Mouse (Mus musculus) R1 (cell line): ENCODE results near the gene Hist1h2ai.

Experiments
- DNase-seq: peaks from one replicate; pipeline ENCODE4 v3.0.0-alpha.2; 2018; ENCODE audit warnings: low read depth, low spot score

The Hist1h2ai gene

DNA sequence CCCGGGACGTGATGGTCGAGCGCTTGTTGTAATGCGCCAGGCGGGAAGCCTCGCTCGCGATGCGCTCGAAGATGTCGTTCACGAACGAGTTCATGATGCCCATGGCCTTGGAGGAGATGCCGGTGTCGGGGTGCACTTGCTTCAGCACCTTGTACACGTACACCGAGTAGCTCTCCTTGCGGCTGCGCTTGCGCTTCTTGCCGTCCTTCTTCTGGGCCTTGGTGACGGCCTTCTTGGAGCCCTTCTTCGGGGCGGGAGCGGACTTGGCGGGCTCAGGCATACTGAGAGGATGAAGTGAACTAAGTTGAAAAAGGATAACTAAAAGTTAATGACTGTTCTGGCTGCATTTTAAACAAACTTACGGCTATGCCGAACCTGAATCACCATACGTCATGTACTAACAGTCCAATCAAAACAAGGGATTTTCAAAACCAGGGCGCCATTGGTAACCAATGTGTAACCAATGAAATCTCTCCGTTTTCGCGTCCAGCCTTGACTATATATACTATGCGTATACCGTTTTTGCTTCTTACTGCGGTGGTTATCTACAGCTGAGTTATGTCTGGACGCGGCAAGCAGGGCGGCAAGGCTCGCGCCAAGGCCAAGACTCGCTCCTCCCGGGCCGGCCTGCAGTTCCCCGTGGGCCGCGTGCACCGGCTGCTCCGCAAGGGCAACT, at the start of gene Hist1h2ai, which contains the start of gene Hist1h2bl:
Gene Hist1h2ai (plus strand): TSS at position 559 of the 676 bp plus-strand sequence.
Gene Hist1h2bl (minus strand): TSS at position 280 of the 676 bp plus-strand sequence.
- peak; percentile 98 for DNase-seq

- no peak for DNase-seq
Observed at GRCm38 (mm10) chr13:21677305-21677704, 38.9 kb upstream of the Hist1h2ai start, which contains the start of gene Olfr1360. TSS of gene Olfr1360 (minus strand) at chr13:21677405.

GRCm38 (mm10) chr13:21697811-21698210, 18.4 kb upstream of the Hist1h2ai start, which contains the start of gene Olfr1359:
TSS of gene Olfr1359 (plus strand) at chr13:21698111.
- DNase-seq, result no peak

- no peak for DNase-seq
Observed at GRCm38 (mm10) chr13:21706669-21707068, 9.6 kb upstream of the Hist1h2ai start.

- peak; percentile 90 for DNase-seq
Observed at GRCm38 (mm10) chr13:21710031-21710711, 6.1 kb upstream of the Hist1h2ai start.

DNA sequence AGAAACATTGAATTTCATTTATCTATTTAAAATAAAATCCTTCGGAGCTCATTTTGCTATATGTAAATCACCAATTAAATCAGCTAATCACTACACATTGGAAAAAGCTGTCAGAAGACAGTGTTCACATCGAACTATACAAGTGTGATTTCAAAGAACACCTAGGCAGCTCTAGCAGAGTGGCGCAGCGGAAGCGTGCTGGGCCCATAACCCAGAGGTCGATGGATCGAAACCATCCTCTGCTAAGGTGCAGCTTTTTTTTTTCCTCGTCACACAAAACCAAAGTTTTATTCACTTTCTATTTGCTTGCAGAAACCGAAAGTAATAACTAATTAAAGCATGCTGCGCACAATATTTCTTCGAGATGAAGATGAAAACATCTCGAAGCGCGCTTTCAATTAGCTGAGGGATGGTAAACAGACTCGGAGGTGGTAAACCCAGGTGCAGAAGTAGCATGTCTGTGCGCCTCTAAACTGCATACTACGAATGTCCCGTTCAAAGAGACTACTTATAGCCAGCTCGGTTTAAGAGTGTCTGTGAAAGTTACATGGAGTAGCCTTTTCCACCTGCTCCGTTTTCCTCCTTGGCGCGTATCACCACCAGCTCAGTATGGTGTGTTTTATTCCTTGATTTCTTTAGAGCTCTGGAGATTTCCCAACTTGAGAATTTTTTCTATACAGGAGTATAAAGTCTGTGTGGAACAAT, 5.2 kb upstream of the Hist1h2ai start:
- DNase-seq, result peak; percentile 68

DNA sequence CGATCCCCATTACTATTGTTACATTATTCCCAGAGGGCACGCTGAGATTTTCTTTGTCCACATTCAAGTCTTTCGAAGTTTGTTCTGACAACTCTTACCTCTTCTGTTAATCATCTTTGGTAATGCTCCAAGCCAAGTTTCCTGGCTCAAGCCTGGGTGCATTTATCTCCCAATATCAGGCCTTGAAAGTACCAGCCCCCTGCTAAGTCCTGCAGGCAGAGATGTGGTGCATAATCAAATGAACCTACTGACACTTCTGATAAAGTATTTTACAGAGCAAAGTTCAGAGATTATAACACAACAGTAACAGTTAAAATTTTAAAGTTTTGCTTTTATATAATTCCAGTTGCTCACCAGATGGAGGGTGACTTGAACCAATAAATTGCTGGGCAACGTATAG, 4.5 kb upstream of the Hist1h2ai start:
- DNase-seq, result no peak

- DNase-seq, result peak; percentile 76
Observed at GRCm38 (mm10) chr13:21714725-21715124, 1.5 kb upstream of the Hist1h2ai start.

GRCm38 (mm10) chr13:21715131-21715863, 925 bp upstream of the Hist1h2ai start:
- DNase-seq, result peak; percentile 73

DNA sequence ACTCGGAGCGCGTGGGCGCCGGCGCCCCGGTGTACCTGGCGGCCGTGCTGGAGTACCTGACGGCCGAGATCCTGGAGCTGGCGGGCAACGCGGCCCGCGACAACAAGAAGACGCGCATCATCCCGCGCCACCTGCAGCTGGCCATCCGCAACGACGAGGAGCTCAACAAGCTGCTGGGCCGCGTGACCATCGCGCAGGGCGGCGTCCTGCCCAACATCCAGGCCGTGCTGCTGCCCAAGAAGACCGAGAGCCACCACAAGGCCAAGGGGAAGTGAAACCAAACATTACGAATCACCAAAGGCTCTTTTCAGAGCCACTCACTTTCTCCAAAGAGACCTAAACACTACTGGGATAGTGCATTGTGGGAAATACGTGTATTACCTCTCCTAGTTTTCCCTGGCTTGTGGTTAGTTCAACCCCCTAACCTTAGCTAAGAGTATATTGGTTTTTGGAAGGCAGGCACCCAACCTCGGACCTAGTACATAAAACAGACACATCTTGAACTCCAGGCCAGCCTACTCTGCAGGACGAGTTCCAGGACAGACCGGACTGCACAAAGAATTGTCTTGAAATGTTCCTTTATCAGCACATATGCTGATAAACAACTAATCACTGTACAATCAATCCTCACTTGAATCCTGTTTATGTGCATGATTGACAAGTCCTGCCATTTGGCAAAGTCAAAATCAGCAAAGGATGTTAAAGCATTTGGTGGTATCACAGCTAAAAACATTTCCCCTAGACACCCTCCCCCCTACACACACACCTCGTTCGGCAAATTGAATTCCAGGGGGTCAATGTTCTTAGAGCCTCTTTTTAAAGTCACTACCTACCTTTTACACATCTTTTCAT, 544 bp downstream of the Hist1h2ai start:
- DNase-seq, result peak; percentile 84

DNA sequence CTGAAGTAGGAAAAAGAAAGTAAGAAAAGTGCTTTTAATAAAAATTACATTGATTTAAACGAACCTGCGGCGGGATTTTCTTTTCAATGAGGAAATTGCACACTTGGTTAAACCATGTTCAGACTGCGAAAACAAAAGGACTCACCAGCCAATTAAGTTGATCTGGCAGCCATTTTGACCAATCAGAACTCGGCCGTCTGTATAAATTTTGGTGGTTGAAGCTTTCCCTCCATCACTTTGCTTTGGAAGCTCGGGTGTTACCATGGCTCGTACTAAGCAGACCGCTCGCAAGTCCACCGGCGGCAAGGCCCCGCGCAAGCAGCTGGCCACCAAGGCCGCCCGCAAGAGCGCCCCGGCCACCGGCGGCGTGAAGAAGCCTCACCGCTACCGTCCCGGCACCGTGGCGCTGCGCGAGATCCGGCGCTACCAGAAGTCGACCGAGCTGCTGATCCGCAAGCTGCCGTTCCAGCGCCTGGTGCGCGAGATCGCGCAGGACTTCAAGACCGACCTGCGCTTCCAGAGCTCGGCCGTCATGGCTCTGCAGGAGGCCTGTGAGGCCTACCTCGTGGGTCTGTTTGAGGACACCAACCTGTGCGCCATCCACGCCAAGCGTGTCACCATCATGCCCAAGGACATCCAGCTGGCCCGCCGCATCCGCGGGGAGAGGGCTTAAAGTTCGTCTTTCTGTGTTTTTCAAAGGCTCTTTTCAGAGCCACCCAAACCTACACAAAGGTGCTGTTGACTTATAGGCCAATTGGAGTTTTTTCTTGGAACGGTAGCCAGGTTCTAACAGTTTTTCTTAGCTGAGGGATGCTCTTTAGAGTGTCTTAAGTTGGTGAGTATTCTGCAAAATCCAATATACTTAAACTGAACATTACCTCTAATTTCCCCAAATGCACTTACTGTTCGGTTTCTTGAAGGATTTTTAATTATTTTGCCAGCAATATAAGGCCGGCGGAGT, 1.5 kb downstream of the Hist1h2ai start, which contains the start of gene Hist1h3h:
Gene Hist1h3h (plus strand): TSS at position 263 of the 961 bp plus-strand sequence.
- peak; percentile 96 for DNase-seq

- peak; percentile 72 for DNase-seq
Observed at GRCm38 (mm10) chr13:21718381-21719080, 2.3 kb downstream of the Hist1h2ai start.

DNA sequence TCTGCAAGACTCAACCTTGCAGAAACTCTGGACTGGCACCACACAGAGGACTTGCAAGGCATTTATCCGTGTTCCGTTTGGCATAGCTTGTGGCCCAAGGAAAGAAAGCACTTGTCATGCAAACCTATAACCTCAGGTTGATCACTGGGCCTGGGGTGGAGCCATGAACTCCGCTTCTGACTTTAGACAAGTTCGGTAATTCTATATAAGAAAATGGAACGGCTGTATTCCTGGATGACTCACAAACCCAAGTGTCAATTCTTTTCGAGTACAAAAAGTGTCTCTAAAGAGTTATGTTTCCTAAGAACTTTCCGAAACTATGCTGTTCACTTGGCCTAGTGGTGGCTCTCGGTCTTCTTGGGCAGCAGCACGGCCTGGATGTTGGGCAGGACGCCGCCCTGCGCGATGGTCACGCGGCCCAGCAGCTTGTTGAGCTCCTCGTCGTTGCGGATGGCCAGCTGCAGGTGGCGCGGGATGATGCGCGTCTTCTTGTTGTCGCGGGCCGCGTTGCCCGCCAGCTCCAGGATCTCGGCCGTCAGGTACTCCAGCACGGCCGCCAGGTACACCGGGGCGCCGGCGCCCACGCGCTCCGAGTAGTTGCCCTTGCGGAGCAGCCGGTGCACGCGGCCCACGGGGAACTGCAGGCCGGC, 5.0 kb downstream of the Hist1h2ai start:
- DNase-seq, result peak; percentile 72

GRCm38 (mm10) chr13:21721757-21722372, 5.6 kb downstream of the Hist1h2ai start, which contains the start of gene Hist1h2bm:
TSS of gene Hist1h2bm (plus strand) at chr13:21722044.
- DNase-seq, result peak; percentile 97

- DNase-seq, result peak; percentile 54
Observed at GRCm38 (mm10) chr13:21722373-21722925, 6.2 kb downstream of the Hist1h2ai start.

GRCm38 (mm10) chr13:21722993-21723836, 7.0 kb downstream of the Hist1h2ai start:
- DNase-seq, result no peak
